Mouse (Mus musculus): ENCODE results near the gene Mis18a. TPM values are rescaled to one million over a fixed set of nuclear protein-coding genes. Genes with fewer than 3 reads are reported as not detected.

Gene Mis18a
- total RNA-seq, 2 experiments from 2014 or later, result 7.9 to 8.1 TPM

- intact Hi-C loops (cut with DNase I), result no loop called here
- no peak for DNase-seq (ENCODE audit: low spot score in 2 of 2)
Measured at GRCm38 (mm10) chr16:90706279-90706678, 20.9 kb downstream of the Mis18a start.

- DNase-seq (ENCODE audit: low spot score in 2 of 2), result no peak
- intact Hi-C loops (cut with DNase I), result no loop called here
Measured at GRCm38 (mm10) chr16:90704161-90704825, 22.9 kb downstream of the Mis18a start.

GRCm38 (mm10) chr16:90703646-90704045 is 23.6 kb downstream of the Mis18a start:
- intact Hi-C loops (cut with DNase I), result no loop called here

GRCm38 (mm10) chr16:90701541-90701940 is 25.7 kb downstream of the Mis18a start:
- no peak for DNase-seq (ENCODE audit: low spot score in 2 of 2)
- intact Hi-C loops (cut with DNase I), result no loop called here

More at GRCm38 (mm10) chr16:90703646-90704045, 23.6 kb downstream of the Mis18a start:
- no peak for DNase-seq (ENCODE audit: low spot score in 2 of 2)

GRCm38 (mm10) chr16:90699390-90699789 is 27.8 kb downstream of the Mis18a start:
- no peak for DNase-seq (ENCODE audit: low spot score in 2 of 2)
- intact Hi-C loops (cut with DNase I), result no loop called here

GRCm38 (mm10) chr16:90696306-90696705 is 30.9 kb downstream of the Mis18a start:
- DNase-seq (ENCODE audit: low spot score in 2 of 2), result no peak
- intact Hi-C loops (cut with DNase I), result no loop called here

- intact Hi-C loops (cut with DNase I), result no loop called here
Measured at GRCm38 (mm10) chr16:90695121-90695520, 32.1 kb downstream of the Mis18a start.

GRCm38 (mm10) chr16:90694719-90695118 is 32.5 kb downstream of the Mis18a start:
- DNase-seq (ENCODE audit: low spot score in 2 of 2), result no peak
- intact Hi-C loops (cut with DNase I), result loop anchor here (5.0 kb wide), 1 partner anchor 192 kb away; no protein-coding TSS in a partner anchor

More at GRCm38 (mm10) chr16:90695121-90695520, 32.1 kb downstream of the Mis18a start:
- peak in 1 of 2 experiments; percentile 42 for DNase-seq (ENCODE audit: low spot score in 2 of 2)

- no peak for DNase-seq (ENCODE audit: low spot score in 2 of 2)
- intact Hi-C loops (cut with DNase I), result loop anchor here (5.0 kb wide), 1 partner anchor 191 kb away; no protein-coding TSS in a partner anchor
Measured at GRCm38 (mm10) chr16:90693625-90694024, 33.6 kb downstream of the Mis18a start.

GRCm38 (mm10) chr16:90692704-90693385 is 34.4 kb downstream of the Mis18a start:
- DNase-seq (ENCODE audit: low spot score in 2 of 2), result peak; percentile 42 to 52
- intact Hi-C loops (cut with DNase I), result loop anchor here (5.0 kb wide), 1 partner anchor 191 kb away; no protein-coding TSS in a partner anchor

- DNase-seq (ENCODE audit: low spot score in 2 of 2), result no peak
- intact Hi-C loops (cut with DNase I), result no loop called here
Measured at GRCm38 (mm10) chr16:90687687-90688263, 39.4 kb downstream of the Mis18a start.

GRCm38 (mm10) chr16:90687011-90687410 is 40.2 kb downstream of the Mis18a start:
- intact Hi-C loops (cut with DNase I), result no loop called here
- no peak for DNase-seq (ENCODE audit: low spot score in 2 of 2)

- DNase-seq (ENCODE audit: low spot score in 2 of 2), result no peak
- intact Hi-C loops (cut with DNase I), result no loop called here
Measured at GRCm38 (mm10) chr16:90684092-90684491, 43.1 kb downstream of the Mis18a start.

GRCm38 (mm10) chr16:90679984-90680383 is 47.2 kb downstream of the Mis18a start:
- intact Hi-C loops (cut with DNase I), result no loop called here
- no peak for DNase-seq (ENCODE audit: low spot score in 2 of 2)

GRCm38 (mm10) chr16:90678820-90679219 is 48.4 kb downstream of the Mis18a start:
- no peak for DNase-seq (ENCODE audit: low spot score in 2 of 2)
- intact Hi-C loops (cut with DNase I), result no loop called here

GRCm38 (mm10) chr16:90676920-90677574 is 50.2 kb downstream of the Mis18a start:
- intact Hi-C loops (cut with DNase I), result no loop called here
- DNase-seq (ENCODE audit: low spot score in 2 of 2), result no peak

- DNase-seq (ENCODE audit: low spot score in 2 of 2), result no peak
- intact Hi-C loops (cut with DNase I), result no loop called here
Measured at GRCm38 (mm10) chr16:90674651-90675050, 52.6 kb downstream of the Mis18a start.

- DNase-seq (ENCODE audit: low spot score in 2 of 2), result peak in 1 of 2 experiments; percentile 41
- intact Hi-C loops (cut with DNase I), result no loop called here
Measured at GRCm38 (mm10) chr16:90673507-90674354, 53.5 kb downstream of the Mis18a start.
